Mouse (Mus musculus): ENCODE data around the gene Slc9a3r2. TPM values are rescaled to one million over a fixed set of nuclear protein-coding genes. Genes with fewer than 3 reads are reported as not detected.

Gene Slc9a3r2
- polyA plus RNA-seq, 2 experiments: 56.2 to 60.1 TPM

GRCm38 (mm10) chr17:24646381-24646780, 3.7 kb downstream of the Slc9a3r2 start:
- Histone ChIP-seq H3K4me3 (replicated peaks; ENCODE audit: low read length) (no peak overlapping the region), H3K4me1 (ENCODE audit: control insufficient read depth, insufficient read depth, low read length) (peaks cover 32% of the 10 kb centered on the region), H3K27ac (replicated peaks; ENCODE audit: low read depth, low read length) (no peak overlapping the region), H3K9me3 (ENCODE audit: control insufficient read depth, low read length) (no peaks in the 10 kb centered on the region), H3K4me2 (replicated peaks; ENCODE audit: low read depth, low read length, severe bottlenecking) (no peak overlapping the region), H3K36me3 (ENCODE audit: control insufficient read depth, insufficient read depth, low read length) (peaks cover 36% of the 10 kb centered on the region), H3K9ac (ENCODE audit: low read depth, low read length, severe bottlenecking) (no peak overlapping the region), H3K27me3 (ENCODE audit: control insufficient read depth, insufficient read depth, low read length) (no peaks in the 10 kb centered on the region)
- DNase-seq (ENCODE audit: low spot score) (no peak), ATAC-seq (ENCODE audit: low FRiP score, low read depth) (no peak)
- WGBS: 88% methylated on average over 4 of the region's 4 CpGs
- TF ChIP-seq POLR2A (IDR thresholded peaks at IDR 0.05; ENCODE audit: borderline replicate concordance, extremely low read depth, insufficient read depth, insufficient read length): no peak

- ATAC-seq (ENCODE audit: low FRiP score, low read depth): no peak
- Histone ChIP-seq H3K27ac (replicated peaks; ENCODE audit: low read depth, low read length) (no peak overlapping the region), H3K9me3 (ENCODE audit: control insufficient read depth, low read length) (no peaks in the 10 kb centered on the region), H3K4me3 (replicated peaks; ENCODE audit: low read length) (no peak overlapping the region), H3K36me3 (ENCODE audit: control insufficient read depth, insufficient read depth, low read length) (peaks cover 38% of the 10 kb centered on the region), H3K27me3 (ENCODE audit: control insufficient read depth, insufficient read depth, low read length) (no peaks in the 10 kb centered on the region), H3K9ac (ENCODE audit: low read depth, low read length, severe bottlenecking) (no peak overlapping the region), H3K4me2 (replicated peaks; ENCODE audit: low read depth, low read length, severe bottlenecking) (no peak overlapping the region), H3K4me1 (ENCODE audit: control insufficient read depth, insufficient read depth, low read length) (peaks cover 32% of the 10 kb centered on the region)
- no peak for TF ChIP-seq POLR2A (IDR thresholded peaks at IDR 0.05; ENCODE audit: borderline replicate concordance, extremely low read depth, insufficient read depth, insufficient read length)
- WGBS: 74% methylated on average over 3 of the region's 3 CpGs
- DNase-seq (ENCODE audit: low spot score): no peak
Observed at GRCm38 (mm10) chr17:24645916-24646315, 4.2 kb downstream of the Slc9a3r2 start.

GRCm38 (mm10) chr17:24644875-24645721, 5.0 kb downstream of the Slc9a3r2 start:
- peaks cover 46% of the 10 kb centered on the region for H3K36me3 ChIP-seq (ENCODE audit: control insufficient read depth, insufficient read depth, low read length)

GRCm38 (mm10) chr17:24644030-24644715, 6.0 kb downstream of the Slc9a3r2 start:
- no peak for DNase-seq (ENCODE audit: low spot score)
- Histone ChIP-seq H3K4me2 (replicated peaks; ENCODE audit: low read depth, low read length, severe bottlenecking) (no peak overlapping the region), H3K36me3 (ENCODE audit: control insufficient read depth, insufficient read depth, low read length) (peaks cover 49% of the 10 kb centered on the region), H3K9ac (ENCODE audit: low read depth, low read length, severe bottlenecking) (peak overlapping the region; percentile 36; the same call in 1 of the 2 replicates), H3K27ac (replicated peaks; ENCODE audit: low read depth, low read length) (peak overlapping the region; percentile 48; the same call in 1 of the 2 replicates), H3K4me3 (replicated peaks; ENCODE audit: low read length) (no peak overlapping the region), H3K27me3 (ENCODE audit: control insufficient read depth, insufficient read depth, low read length) (no peaks in the 10 kb centered on the region), H3K4me1 (ENCODE audit: control insufficient read depth, insufficient read depth, low read length) (peaks cover 38% of the 10 kb centered on the region), H3K9me3 (ENCODE audit: control insufficient read depth, low read length) (no peaks in the 10 kb centered on the region)
- no peak for TF ChIP-seq POLR2A (IDR thresholded peaks at IDR 0.05; ENCODE audit: borderline replicate concordance, extremely low read depth, insufficient read depth, insufficient read length)
- WGBS: 29% methylated on average over 7 of the region's 7 CpGs
- peak; percentile 24; the same call in 1 of the 2 replicates for ATAC-seq (ENCODE audit: low FRiP score, low read depth)

More at GRCm38 (mm10) chr17:24644875-24645721, 5.0 kb downstream of the Slc9a3r2 start:
- no peak overlapping the region for H3K4me2 ChIP-seq (replicated peaks; ENCODE audit: low read depth, low read length, severe bottlenecking)
- TF ChIP-seq POLR2A (IDR thresholded peaks at IDR 0.05; ENCODE audit: borderline replicate concordance, extremely low read depth, insufficient read depth, insufficient read length): no peak
- WGBS: 69% methylated on average over 9 of the region's 9 CpGs
- peaks cover 33% of the 10 kb centered on the region for H3K4me1 ChIP-seq (ENCODE audit: control insufficient read depth, insufficient read depth, low read length)
- H3K4me3 ChIP-seq (replicated peaks; ENCODE audit: low read length): no peak overlapping the region
- no peaks in the 10 kb centered on the region for H3K27me3 ChIP-seq (ENCODE audit: control insufficient read depth, insufficient read depth, low read length)
- H3K27ac ChIP-seq (replicated peaks; ENCODE audit: low read depth, low read length): peak overlapping the region; percentile 48
- H3K9ac ChIP-seq (ENCODE audit: low read depth, low read length, severe bottlenecking): peak overlapping the region; percentile 7; the same call in 1 of the 2 replicates
- no peaks in the 10 kb centered on the region for H3K9me3 ChIP-seq (ENCODE audit: control insufficient read depth, low read length)
- ATAC-seq (ENCODE audit: low FRiP score, low read depth): no peak
- DNase-seq (ENCODE audit: low spot score): no peak

- H3K27ac ChIP-seq (replicated peaks; ENCODE audit: low read depth, low read length): no peak overlapping the region
- TF ChIP-seq POLR2A (IDR thresholded peaks at IDR 0.05; ENCODE audit: borderline replicate concordance, extremely low read depth, insufficient read depth, insufficient read length): no peak
- H3K9ac ChIP-seq (ENCODE audit: low read depth, low read length, severe bottlenecking): no peak overlapping the region
- no peaks in the 10 kb centered on the region for H3K9me3 ChIP-seq (ENCODE audit: control insufficient read depth, low read length)
- no peak for DNase-seq (ENCODE audit: low spot score)
- no peak overlapping the region for H3K4me2 ChIP-seq (replicated peaks; ENCODE audit: low read depth, low read length, severe bottlenecking)
- H3K4me1 ChIP-seq (ENCODE audit: control insufficient read depth, insufficient read depth, low read length): peaks cover 41% of the 10 kb centered on the region
- WGBS: 67% methylated on average over 6 of the region's 6 CpGs
- H3K27me3 ChIP-seq (ENCODE audit: control insufficient read depth, insufficient read depth, low read length): no peaks in the 10 kb centered on the region
- H3K4me3 ChIP-seq (replicated peaks; ENCODE audit: low read length): no peak overlapping the region
- ATAC-seq (ENCODE audit: low FRiP score, low read depth): no peak
- peaks cover 57% of the 10 kb centered on the region for H3K36me3 ChIP-seq (ENCODE audit: control insufficient read depth, insufficient read depth, low read length)
Observed at GRCm38 (mm10) chr17:24642791-24643343, 7.3 kb downstream of the Slc9a3r2 start.
